Mouse (Mus musculus): ENCODE data around the gene Rlim. TPM values are rescaled to one million over a fixed set of nuclear protein-coding genes. Genes with fewer than 3 reads are reported as not detected.

The Rlim gene
- total and polyA plus RNA-seq, 3 experiments = 4.1 to 129 (median 117) TPM

DNA sequence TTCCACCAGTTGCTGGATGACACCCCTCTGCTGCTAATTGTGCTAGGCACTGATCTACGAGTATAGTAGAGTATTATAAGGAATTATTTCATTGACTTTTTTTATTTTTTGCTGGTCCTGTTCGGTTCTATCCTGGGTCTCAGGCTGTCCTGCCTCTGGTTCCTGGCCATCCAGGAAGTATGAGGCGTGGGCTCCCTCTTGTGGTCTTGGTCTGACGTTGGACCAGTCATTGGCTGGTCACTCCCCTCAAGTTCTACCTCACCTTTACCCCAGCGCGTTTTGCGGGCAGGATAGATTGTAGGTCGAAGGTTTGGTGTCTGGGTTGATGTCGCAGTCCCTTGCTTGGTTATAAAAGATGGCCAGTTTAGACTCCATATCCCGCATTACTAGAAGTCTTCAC, 10.6 kb upstream of the Rlim start:
- ATAC-seq (ENCODE audit: extremely low read depth, insufficient number of reproducible peaks, low FRiP score, poor library complexity, severe bottlenecking) (0 out of 2 replicates have a peak, but pooled peaks have one; percentile 34), DNase-seq (ENCODE audit: low spot score) (no peak)
- H3K27me3 ChIP-seq (ENCODE audit: insufficient read depth, low read length) = 0 out of 2 replicates have a peak, but pooled peaks cover 2% of the 10 kb centered on the region
- no peaks in the 10 kb centered on the region for H3K4me1 ChIP-seq (ENCODE audit: insufficient read depth, low read depth, low read length)
- no peaks in the 10 kb centered on the region for H3K36me3 ChIP-seq (replicated peaks)
- TF ChIP-seq GATA2 (IDR thresholded peaks at IDR 0.05; ENCODE audit: borderline replicate concordance, low read depth, low read length) (no peak), GATA1 (IDR thresholded peaks at IDR 0.05; ENCODE audit: borderline replicate concordance, low read length) (no peak), POLR2AphosphoS5 (IDR thresholded peaks at IDR 0.05; ENCODE audit: insufficient replicate concordance, low read depth, low read length) (no peak), TAL1 (conservative IDR thresholded peaks at IDR 0.05; ENCODE audit: low read depth, low read length) (no peak), CTCF (IDR thresholded peaks at IDR 0.05; ENCODE audit: low read depth, low read length) (no peak)
- no peak overlapping the region for H3K4me3 ChIP-seq (ENCODE audit: low read depth, low read length)
- H3K9me3 ChIP-seq (replicated peaks) = no peaks in the 10 kb centered on the region

DNA sequence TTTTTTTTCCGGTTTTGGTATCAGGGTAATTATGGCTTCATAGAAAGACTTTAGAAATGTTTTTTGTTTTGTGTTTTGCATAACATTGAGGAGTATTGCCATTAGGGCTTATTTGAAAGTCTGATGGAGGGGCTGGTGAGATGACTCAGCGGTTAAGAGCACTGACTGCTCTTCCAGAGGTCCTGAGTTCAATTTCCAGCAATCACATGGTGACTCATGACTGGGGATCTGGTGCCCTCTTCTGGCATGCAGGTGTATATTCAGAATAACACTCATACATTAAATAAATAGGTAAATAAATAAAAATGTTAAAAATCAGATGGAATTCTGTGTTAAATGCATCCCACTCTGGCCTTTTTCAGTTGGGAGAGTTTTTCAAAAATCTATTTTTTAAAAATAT, 9.3 kb upstream of the Rlim start:
- Histone ChIP-seq H3K4me3 (ENCODE audit: low read depth, low read length) (no peak overlapping the region), H3K9me3 (replicated peaks) (no peaks in the 10 kb centered on the region), H3K4me1 (ENCODE audit: insufficient read depth, low read depth, low read length) (no peaks in the 10 kb centered on the region), H3K36me3 (replicated peaks) (no peaks in the 10 kb centered on the region), H3K27me3 (ENCODE audit: insufficient read depth, low read length) (0 out of 2 replicates have a peak, but pooled peaks cover 2% of the 10 kb centered on the region)
- ATAC-seq (ENCODE audit: extremely low read depth, insufficient number of reproducible peaks, low FRiP score, poor library complexity, severe bottlenecking) = no peak
- TF ChIP-seq POLR2AphosphoS5 (IDR thresholded peaks at IDR 0.05; ENCODE audit: insufficient replicate concordance, low read depth, low read length) (no peak), GATA2 (IDR thresholded peaks at IDR 0.05; ENCODE audit: borderline replicate concordance, low read depth, low read length) (no peak), GATA1 (IDR thresholded peaks at IDR 0.05; ENCODE audit: borderline replicate concordance, low read length) (no peak), CTCF (IDR thresholded peaks at IDR 0.05; ENCODE audit: low read depth, low read length) (no peak), TAL1 (conservative IDR thresholded peaks at IDR 0.05; ENCODE audit: low read depth, low read length) (no peak)
- DNase-seq (ENCODE audit: low spot score) = no peak

DNA sequence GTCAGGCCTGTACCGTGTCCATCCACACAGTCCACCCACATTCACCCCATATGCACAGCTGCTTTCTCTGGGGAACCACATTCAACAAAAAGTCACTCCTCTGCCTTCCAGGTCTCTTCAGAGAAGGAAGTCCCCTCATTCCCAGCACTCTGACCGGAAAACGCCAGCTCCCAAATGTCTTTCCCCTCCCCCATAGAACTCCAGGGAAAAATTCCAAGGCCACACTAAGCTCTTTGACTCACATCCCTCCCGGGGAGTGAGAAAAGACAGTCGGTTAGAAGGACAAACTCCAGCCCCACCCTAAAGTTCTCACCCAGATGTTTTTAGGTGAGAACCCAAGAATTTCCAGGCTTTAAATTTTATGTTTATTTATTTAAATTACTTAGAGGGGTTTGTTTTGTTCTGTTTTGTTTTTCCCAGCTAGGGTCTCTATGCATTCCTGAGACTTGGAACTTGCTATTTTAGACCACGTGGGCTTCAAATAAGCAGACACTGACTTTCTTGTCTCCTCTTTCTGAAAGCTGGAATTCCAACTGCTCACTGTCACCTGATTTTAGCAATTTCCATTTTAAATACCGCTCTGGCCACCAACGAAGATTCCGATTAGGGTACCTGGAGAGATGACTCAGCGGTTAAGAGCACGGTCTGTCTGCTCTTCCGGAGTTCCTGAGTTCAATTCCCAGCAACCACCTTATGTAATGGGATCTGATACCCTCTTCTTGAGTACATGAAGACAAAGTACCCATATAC, 6.3 kb upstream of the Rlim start:
- DNase-seq (ENCODE audit: low spot score) = no peak
- TF ChIP-seq CTCF (IDR thresholded peaks at IDR 0.05; ENCODE audit: low read depth, low read length) (no peak), GATA1 (IDR thresholded peaks at IDR 0.05; ENCODE audit: borderline replicate concordance, low read length) (no peak), TAL1 (conservative IDR thresholded peaks at IDR 0.05; ENCODE audit: low read depth, low read length) (no peak), GATA2 (IDR thresholded peaks at IDR 0.05; ENCODE audit: borderline replicate concordance, low read depth, low read length) (no peak), POLR2AphosphoS5 (IDR thresholded peaks at IDR 0.05; ENCODE audit: insufficient replicate concordance, low read depth, low read length) (no peak)
- ATAC-seq (ENCODE audit: extremely low read depth, insufficient number of reproducible peaks, low FRiP score, poor library complexity, severe bottlenecking) = no peak

DNA sequence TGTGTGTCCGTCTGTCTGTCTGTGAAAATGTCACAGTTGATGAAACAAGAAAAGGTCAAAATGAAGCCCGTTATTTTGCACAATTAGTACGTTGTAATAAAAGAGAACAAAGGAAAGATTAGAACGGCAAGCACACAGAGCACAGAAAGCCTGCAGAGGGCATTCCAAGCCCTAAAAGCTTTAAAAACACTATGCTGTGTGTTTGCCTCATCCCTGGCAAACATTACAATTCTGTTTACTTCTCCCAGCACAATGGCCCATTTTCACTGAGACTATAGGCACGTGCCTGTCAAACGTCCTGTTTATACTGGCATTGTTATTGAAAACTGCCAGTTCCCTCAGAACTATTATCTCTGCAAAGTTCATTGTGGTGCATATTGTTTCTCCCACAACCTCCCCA, 5.1 kb upstream of the Rlim start:
- H3K36me3 ChIP-seq (replicated peaks) = no peaks in the 10 kb centered on the region
- H3K27me3 ChIP-seq (ENCODE audit: insufficient read depth, low read length) = no peaks in the 10 kb centered on the region
- TF ChIP-seq POLR2AphosphoS5 (IDR thresholded peaks at IDR 0.05; ENCODE audit: insufficient replicate concordance, low read depth, low read length) = no peak
- no peak for TF ChIP-seq TAL1 (conservative IDR thresholded peaks at IDR 0.05; ENCODE audit: low read depth, low read length)
- TF ChIP-seq GATA2 (IDR thresholded peaks at IDR 0.05; ENCODE audit: borderline replicate concordance, low read depth, low read length) = no peak
- no peak for TF ChIP-seq CTCF (IDR thresholded peaks at IDR 0.05; ENCODE audit: low read depth, low read length)
- TF ChIP-seq GATA1 (IDR thresholded peaks at IDR 0.05; ENCODE audit: borderline replicate concordance, low read length) = no peak
- ATAC-seq (ENCODE audit: extremely low read depth, insufficient number of reproducible peaks, low FRiP score, poor library complexity, severe bottlenecking) (no peak), DNase-seq (ENCODE audit: low spot score) (no peak)
- no peak overlapping the region for H3K4me3 ChIP-seq (ENCODE audit: low read depth, low read length)
- H3K9me3 ChIP-seq (replicated peaks) = no peaks in the 10 kb centered on the region
- peaks cover 3% of the 10 kb centered on the region; the same call in 1 of the 2 replicates for H3K4me1 ChIP-seq (ENCODE audit: insufficient read depth, low read depth, low read length)

More for the DNA sequence above, 6.3 kb upstream of the Rlim start:
- Histone ChIP-seq H3K9me3 (replicated peaks) (no peaks in the 10 kb centered on the region), H3K4me1 (ENCODE audit: insufficient read depth, low read depth, low read length) (no peaks in the 10 kb centered on the region), H3K36me3 (replicated peaks) (no peaks in the 10 kb centered on the region), H3K27me3 (ENCODE audit: insufficient read depth, low read length) (no peaks in the 10 kb centered on the region), H3K4me3 (ENCODE audit: low read depth, low read length) (no peak overlapping the region)

DNA sequence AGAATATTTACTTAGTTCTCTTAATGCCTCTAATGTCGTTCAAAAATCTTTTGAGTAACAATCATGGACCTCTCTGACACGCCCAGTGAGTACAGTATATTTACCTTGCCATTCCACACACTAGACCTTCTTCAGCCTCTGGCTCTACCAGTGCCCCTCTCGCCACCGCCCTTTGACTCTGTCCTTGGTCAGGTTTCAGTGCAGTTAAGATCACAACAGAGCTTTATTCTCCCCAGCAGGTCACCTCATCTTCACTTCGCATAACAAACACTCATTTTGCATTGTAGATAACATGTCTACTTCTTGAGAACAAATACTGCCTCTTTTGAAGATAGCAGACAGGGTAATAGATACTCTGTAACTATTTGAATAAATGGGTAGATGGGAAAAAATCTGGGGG, 3.9 kb upstream of the Rlim start:
- peaks cover 3% of the 10 kb centered on the region; the same call in 1 of the 2 replicates for H3K4me1 ChIP-seq (ENCODE audit: insufficient read depth, low read depth, low read length)

GRCm38 (mm10) chrX:103981806-103982205, 722 bp upstream of the Rlim start:
- no peak for DNase-seq (ENCODE audit: low spot score)
- no peaks in the 10 kb centered on the region for H3K9me3 ChIP-seq (replicated peaks)
- no peak for TF ChIP-seq GATA2 (IDR thresholded peaks at IDR 0.05; ENCODE audit: borderline replicate concordance, low read depth, low read length)
- TF ChIP-seq CTCF (IDR thresholded peaks at IDR 0.05; ENCODE audit: low read depth, low read length) = no peak
- TF ChIP-seq TAL1 (conservative IDR thresholded peaks at IDR 0.05; ENCODE audit: low read depth, low read length) = no peak
- TF ChIP-seq GATA1 (IDR thresholded peaks at IDR 0.05; ENCODE audit: borderline replicate concordance, low read length) = no peak
- peaks cover 3% of the 10 kb centered on the region for H3K36me3 ChIP-seq (replicated peaks)
- H3K27me3 ChIP-seq (ENCODE audit: insufficient read depth, low read length) = no peaks in the 10 kb centered on the region
- no peak for ATAC-seq (ENCODE audit: extremely low read depth, insufficient number of reproducible peaks, low FRiP score, poor library complexity, severe bottlenecking)
- H3K4me3 ChIP-seq (ENCODE audit: low read depth, low read length) = no peak overlapping the region; the same call in 1 of the 2 replicates
- peaks cover 3% of the 10 kb centered on the region; the same call in 1 of the 2 replicates for H3K4me1 ChIP-seq (ENCODE audit: insufficient read depth, low read depth, low read length)

More for the DNA sequence above, 3.9 kb upstream of the Rlim start:
- DNase-seq (ENCODE audit: low spot score) = no peak
- Histone ChIP-seq H3K27me3 (ENCODE audit: insufficient read depth, low read length) (no peaks in the 10 kb centered on the region), H3K4me3 (ENCODE audit: low read depth, low read length) (no peak overlapping the region), H3K36me3 (replicated peaks) (no peaks in the 10 kb centered on the region), H3K9me3 (replicated peaks) (no peaks in the 10 kb centered on the region)
- TF ChIP-seq TAL1 (conservative IDR thresholded peaks at IDR 0.05; ENCODE audit: low read depth, low read length) (no peak), CTCF (IDR thresholded peaks at IDR 0.05; ENCODE audit: low read depth, low read length) (no peak), GATA2 (IDR thresholded peaks at IDR 0.05; ENCODE audit: borderline replicate concordance, low read depth, low read length) (no peak), GATA1 (IDR thresholded peaks at IDR 0.05; ENCODE audit: borderline replicate concordance, low read length) (no peak), POLR2AphosphoS5 (IDR thresholded peaks at IDR 0.05; ENCODE audit: insufficient replicate concordance, low read depth, low read length) (no peak)
- no peak for ATAC-seq (ENCODE audit: extremely low read depth, insufficient number of reproducible peaks, low FRiP score, poor library complexity, severe bottlenecking)
